Mouse (Mus musculus) lung, embryonic 14.5 days (tissue): ENCODE measurements at regions not wholly inside any gene's neighbourhood (a gene's known extent, or its start where the extent isn't known, plus 50 kb on each side); places are given as distances from the start of the nearest gene placed in this dataset.

Source experiments
- ATAC-seq: fragments of 200-750 bp; cut with Nextera tagmentation; 2 replicates; pipeline ENCODE4 v1.8.0; 2017; ENCODE audit warnings: mild to moderate bottlenecking, moderate TSS enrichment, moderate library complexity; ENCODE audit not compliant: insufficient read depth
- DNase-seq: peaks from one replicate; pipeline ENCODE4 v3.0.0-alpha.2; 2015
- H3K27ac ChIP-seq: fragments of 300-500 bp; sonication (generic); 2 replicates; pipeline ENCODE4 v1.5.1; 2014; ENCODE audit warnings: low read depth, mild to moderate bottlenecking, moderate library complexity
- H3K27me3 ChIP-seq: fragments of 300-500 bp; sonication (generic); 2 replicates; pipeline ENCODE4 v1.6.1; 2014; ENCODE audit warnings: low read length, control low read depth; ENCODE audit not compliant: insufficient read depth
- H3K36me3 ChIP-seq: fragments of 300-500 bp; sonication (generic); 2 replicates; pipeline ENCODE4 v1.6.1; 2014; ENCODE audit warnings: control low read depth; ENCODE audit not compliant: insufficient read depth
- H3K4me1 ChIP-seq: fragments of 300-500 bp; sonication (generic); 2 replicates; pipeline ENCODE4 v1.6.1; 2014; ENCODE audit warnings: antibody characterized with exemption, control low read depth; ENCODE audit not compliant: insufficient read depth
- H3K4me2 ChIP-seq: fragments of 300-500 bp; sonication (generic); 2 replicates; pipeline ENCODE4 v1.6.1; 2014; ENCODE audit warnings: mild to moderate bottlenecking
- H3K4me3 ChIP-seq: fragments of 300-500 bp; sonication (generic); 2 replicates; pipeline ENCODE4 v1.5.1; 2014; ENCODE audit warnings: low read depth, low read length
- H3K9ac ChIP-seq: fragments of 300-500 bp; sonication (generic); 2 replicates; pipeline ENCODE4 v1.6.1; 2014
- H3K9me3 ChIP-seq: fragments of 300-500 bp; sonication (generic); 2 replicates; pipeline ENCODE4 v1.6.1; 2016; ENCODE audit warnings: low read depth, low read length, control low read depth
- CTCF ChIP-seq: IDR thresholded peaks from 2 replicates; pipeline ENCODE4 v1.5.1; 2016; ENCODE audit warnings: antibody characterized with exemption, low read depth
- WGBS: fragments of 180-500 bp; shearing (Covaris S2); extraction: QIAGEN DNeasy Blood & Tissue Kit; methylation state at CpG from one replicate; pipeline ENCODE4 v1.1.7; 2014; 5-methylcytosine and 5-hydroxymethylcytosine counted together

GRCm38 (mm10) chr3:115822491-115822890 is 65.1 kb upstream of the Dph5 start:
- Histone ChIP-seq H3K36me3 (no peaks in the 10 kb centered on the region), H3K4me2 (no peak overlapping the region), H3K27me3 (no peaks in the 10 kb centered on the region), H3K4me1 (peaks cover 3% of the 10 kb centered on the region; the same call in 1 of the 2 replicates), H3K27ac (no peak overlapping the region), H3K4me3 (no peak overlapping the region), H3K9me3 (no peaks in the 10 kb centered on the region), H3K9ac (no peak overlapping the region)
- peak; percentile 48 for DNase-seq
- WGBS: 36% methylated on average over 6 of the region's 6 CpGs
- TF ChIP-seq CTCF: no peak
- ATAC-seq: 0 out of 2 replicates have a peak, but pooled peaks have one; percentile 37

- H3K4me1 ChIP-seq: peaks cover 3% of the 10 kb centered on the region; the same call in 1 of the 2 replicates
- no peak overlapping the region for H3K4me3 ChIP-seq
- H3K27ac ChIP-seq: no peak overlapping the region
- 89% methylated on average over 5 of the region's 5 CpGs for WGBS
- no peak overlapping the region for H3K9ac ChIP-seq
- DNase-seq (no peak), ATAC-seq (no peak)
- no peaks in the 10 kb centered on the region for H3K36me3 ChIP-seq
- no peak for TF ChIP-seq CTCF
- no peak overlapping the region for H3K4me2 ChIP-seq
- H3K9me3 ChIP-seq: no peaks in the 10 kb centered on the region
- H3K27me3 ChIP-seq: no peaks in the 10 kb centered on the region
These were observed 63.9 kb upstream of the Dph5 start for GRCm38 (mm10) chr3:115823741-115824140.

- H3K27ac ChIP-seq: no peak overlapping the region
- TF ChIP-seq CTCF: no peak
- no peak overlapping the region for H3K4me3 ChIP-seq
- peaks cover 3% of the 10 kb centered on the region; the same call in 1 of the 2 replicates for H3K4me1 ChIP-seq
- 24% methylated on average over 2 of the region's 2 CpGs for WGBS
- H3K9ac ChIP-seq: no peak overlapping the region
- no peaks in the 10 kb centered on the region for H3K36me3 ChIP-seq
- peak; percentile 25 for DNase-seq
- H3K27me3 ChIP-seq: no peaks in the 10 kb centered on the region
- no peak overlapping the region for H3K4me2 ChIP-seq
- ATAC-seq: peak; percentile 69; the same call in 1 of the 2 replicates
- H3K9me3 ChIP-seq: no peaks in the 10 kb centered on the region
These were observed 62.8 kb upstream of the Dph5 start for GRCm38 (mm10) chr3:115824792-115825191.

- ATAC-seq: no peak
- H3K9ac ChIP-seq: no peak overlapping the region
- no peak for TF ChIP-seq CTCF
- H3K27me3 ChIP-seq: no peaks in the 10 kb centered on the region
- H3K4me2 ChIP-seq: no peak overlapping the region
- no peaks in the 10 kb centered on the region for H3K36me3 ChIP-seq
- no peaks in the 10 kb centered on the region for H3K9me3 ChIP-seq
- no peak overlapping the region for H3K4me3 ChIP-seq
- H3K4me1 ChIP-seq: no peaks in the 10 kb centered on the region
- H3K27ac ChIP-seq: no peak overlapping the region
- DNase-seq: no peak
These were observed 52.3 kb upstream of the Dph5 start for GRCm38 (mm10) chr3:115835381-115835780.

GRCm38 (mm10) chr3:115837617-115838216 is 49.9 kb upstream of the Dph5 start:
- H3K36me3 ChIP-seq: no peaks in the 10 kb centered on the region
- ATAC-seq (no peak), DNase-seq (no peak)
- no peaks in the 10 kb centered on the region for H3K27me3 ChIP-seq
- H3K4me1 ChIP-seq: no peaks in the 10 kb centered on the region
- H3K27ac ChIP-seq: no peak overlapping the region
- no peak for TF ChIP-seq CTCF
- no peak overlapping the region for H3K4me2 ChIP-seq
- H3K9ac ChIP-seq: no peak overlapping the region
- WGBS: 69% methylated on average over 1 of the region's 1 CpGs
- H3K4me3 ChIP-seq: no peak overlapping the region
- no peaks in the 10 kb centered on the region for H3K9me3 ChIP-seq
